Comparison of ENCODE assay signal across 10 mouse cellular contexts in the genomic region with DNA sequence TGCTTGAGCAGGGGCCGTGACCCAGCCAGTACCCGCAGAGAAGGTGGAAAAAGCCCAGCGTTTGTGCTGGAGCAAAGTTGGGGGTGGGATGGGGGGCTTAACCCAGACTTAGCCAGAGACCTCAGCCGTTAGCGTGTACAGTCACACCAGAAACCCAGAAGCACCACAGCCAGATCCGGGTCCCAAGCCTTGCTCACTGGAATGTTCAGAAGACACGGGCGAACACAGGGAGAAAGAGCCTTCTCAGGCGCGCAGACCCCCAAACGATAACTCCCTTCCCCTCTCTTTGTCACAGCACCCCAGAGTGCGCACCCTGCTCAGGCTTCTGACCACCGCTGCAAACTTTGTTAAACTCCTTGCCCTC. TPM values are rescaled to one million over a fixed set of nuclear protein-coding genes. Genes with fewer than 3 reads are reported as not detected.
DNase-seq lines count a peak whose midpoint lies in the region; ATAC-seq and TF ChIP-seq lines count a peak whose summit lies in the region.
"Had no signal": no experiment of that assay in that cellular context is flagged by ENCODE, and none has a peak within 500 bp of the region (broad histone marks: within the 10 kb centered on the region; RNA-seq: fewer than 3 reads in every experiment).

No protein-coding gene starts in this region.

- peak; percentile 0 for TF ChIP-seq POLR2A in kidney, adult 2 months (IDR thresholded peaks at IDR 0.05; ENCODE audit: low read depth, low read length)

- H3K4me2 ChIP-seq in embryonic facial prominence, embryonic 11.5 days (ENCODE audit: low read depth, low read length) = 0 out of 2 replicates have a peak overlapping the region, but pooled peaks have one; percentile 17
- H3K4me2 ChIP-seq in intestine, embryonic 16.5 days (ENCODE audit: low read depth, low read length) = peak overlapping the region; percentile 62
- peak overlapping the region; percentile 4 for H3K4me2 ChIP-seq in neural tube, embryonic 11.5 days (ENCODE audit: low read depth)

- TF ChIP-seq CTCF in kidney, adult 2 months (conservative IDR thresholded peaks at IDR 0.05; ENCODE audit: insufficient read depth, insufficient read length, low read depth, low read length) = no peak

- no peak for DNase-seq in kidney, adult 2 months
- DNase-seq in kidney, adult 9 months = no peak
- no peak for DNase-seq in embryonic facial prominence, embryonic 11.5 days (ENCODE audit: low spot score)
- DNase-seq in neural tube, embryonic 11.5 days (ENCODE audit: low spot score) = peak; percentile 49
- no peak for DNase-seq in urinary bladder, postnatal 4 days (ENCODE audit: low spot score in 2 of 2)
- no peak for DNase-seq in spleen, adult 12 weeks (ENCODE audit: low spot score)
- DNase-seq: thymus, adult 2 months had no signal

- H3K36me3 ChIP-seq in kidney, adult 2 months (ENCODE audit: control insufficient read depth, insufficient read depth, low read length) = no peaks in the 10 kb centered on the region
- H3K36me3 ChIP-seq in embryonic facial prominence, embryonic 11.5 days (replicated peaks; ENCODE audit: control insufficient read depth, insufficient read depth, low read depth, low read length) = no peaks in the 10 kb centered on the region
- no peaks in the 10 kb centered on the region for H3K36me3 ChIP-seq in intestine, embryonic 16.5 days (ENCODE audit: control insufficient read depth, insufficient read depth, low read length)
- no peaks in the 10 kb centered on the region for H3K36me3 ChIP-seq in neural tube, embryonic 11.5 days (ENCODE audit: control insufficient read depth, insufficient read depth, low read length)

- H3K4me3 ChIP-seq in kidney, adult 2 months (ENCODE audit: insufficient read depth, low read depth, low read length) = peak overlapping the region; percentile 62
- no peak overlapping the region; the same call in 1 of the 2 replicates for H3K4me3 ChIP-seq in embryonic facial prominence, embryonic 11.5 days (ENCODE audit: low read depth, low read length)
- peak overlapping the region; percentile 40 for H3K4me3 ChIP-seq in intestine, embryonic 16.5 days (ENCODE audit: low read length)
- H3K4me3 ChIP-seq in neural tube, embryonic 11.5 days (ENCODE audit: low read depth, low read length) = peak overlapping the region; percentile 7; the same call in 1 of the 2 replicates

- WGBS in kidney, adult 2 months = under 1% methylated on average over 13 of the region's 13 CpGs
- 2% methylated on average over 13 of the region's 13 CpGs for WGBS in embryonic facial prominence, embryonic 11.5 days
- WGBS in intestine, embryonic 16.5 days = 1% methylated on average over 13 of the region's 13 CpGs
- under 1% methylated on average over 13 of the region's 13 CpGs for WGBS in neural tube, embryonic 11.5 days

- H3K9ac ChIP-seq in embryonic facial prominence, embryonic 11.5 days (replicated peaks; ENCODE audit: low read length) = no peak overlapping the region
- 0 out of 2 replicates have a peak overlapping the region, but pooled peaks have one; percentile 25 for H3K9ac ChIP-seq in intestine, embryonic 16.5 days (ENCODE audit: low read depth, low read length)
- H3K9ac ChIP-seq in neural tube, embryonic 11.5 days (ENCODE audit: low read length) = no peak overlapping the region

- no peak for ATAC-seq in embryonic facial prominence, embryonic 11.5 days (replicated peaks; ENCODE audit: insufficient number of reproducible peaks, low FRiP score, low TSS enrichment, low read depth)
- 0 out of 2 replicates have a peak, but pooled peaks have one; percentile 5 for ATAC-seq in intestine, embryonic 16.5 days
- ATAC-seq in neural tube, embryonic 11.5 days (ENCODE audit: insufficient read depth, low FRiP score, low TSS enrichment) = no peak
- ATAC-seq in inflammation-experienced regulatory T-cells, adult 6 months = no peak

- peak overlapping the region; percentile 95 for H3K27ac ChIP-seq in kidney, adult 2 months (ENCODE audit: insufficient read depth, low read depth, low read length)
- no peak overlapping the region for H3K27ac ChIP-seq in embryonic facial prominence, embryonic 11.5 days (replicated peaks; ENCODE audit: low read depth, low read length)
- no peak overlapping the region for H3K27ac ChIP-seq in intestine, embryonic 16.5 days (ENCODE audit: low read length)
- H3K27ac ChIP-seq in neural tube, embryonic 11.5 days (ENCODE audit: low read depth, low read length) = peak overlapping the region; percentile 41; the same call in 1 of the 2 replicates

- no peaks in the 10 kb centered on the region; the same call in 1 of the 2 replicates for H3K9me3 ChIP-seq in embryonic facial prominence, embryonic 11.5 days (replicated peaks; ENCODE audit: control insufficient read depth, low read length)
- H3K9me3 ChIP-seq in intestine, embryonic 16.5 days (ENCODE audit: control insufficient read depth, low read length) = no peaks in the 10 kb centered on the region
- no peaks in the 10 kb centered on the region for H3K9me3 ChIP-seq in neural tube, embryonic 11.5 days (ENCODE audit: control insufficient read depth, low read length)

- no peaks in the 10 kb centered on the region for H3K27me3 ChIP-seq in kidney, adult 2 months (replicated peaks; ENCODE audit: control insufficient read depth, insufficient read depth, low read length)
- peaks cover 80% of the 10 kb centered on the region for H3K27me3 ChIP-seq in embryonic facial prominence, embryonic 11.5 days (ENCODE audit: control insufficient read depth, insufficient read depth, low read length)
- H3K27me3 ChIP-seq in intestine, embryonic 16.5 days (replicated peaks; ENCODE audit: control insufficient read depth, insufficient read depth, low read length) = peaks cover 85% of the 10 kb centered on the region
- peaks cover 93% of the 10 kb centered on the region for H3K27me3 ChIP-seq in neural tube, embryonic 11.5 days (ENCODE audit: control insufficient read depth, insufficient read depth, low read length)

- H3K4me1 ChIP-seq in kidney, adult 2 months (ENCODE audit: control insufficient read depth, insufficient read depth, low read length) = peaks cover 13% of the 10 kb centered on the region; the same call in 1 of the 2 replicates
- H3K4me1 ChIP-seq in embryonic facial prominence, embryonic 11.5 days (ENCODE audit: control insufficient read depth, insufficient read depth, low read length) = no peaks in the 10 kb centered on the region; the same call in 1 of the 2 replicates
- peaks cover 10% of the 10 kb centered on the region for H3K4me1 ChIP-seq in intestine, embryonic 16.5 days (ENCODE audit: control insufficient read depth, insufficient read depth, low read length)
- no peaks in the 10 kb centered on the region for H3K4me1 ChIP-seq in neural tube, embryonic 11.5 days (ENCODE audit: control insufficient read depth, insufficient read depth, low read length)

RNA-seq across cellular contexts. Expression of a gene that starts 14.1 kb away (rescaled TPM):
- polyA plus RNA-seq in kidney, adult 2 months (2012; rRNA removed) = 25.8 and 29.7 TPM in 2 replicates
- 0.90 and 1.1 TPM in 2 replicates for polyA plus RNA-seq in embryonic facial prominence, embryonic 11.5 days (2014; fragmentation: Nextera tagmentation; extraction: Ambion mirVana)
- polyA plus RNA-seq in intestine, embryonic 16.5 days (2015; fragmentation: Nextera tagmentation; extraction: Ambion mirVana) = not detected in 2 replicates
- polyA plus RNA-seq in neural tube, embryonic 11.5 days (2014; fragmentation: Nextera tagmentation; extraction: Ambion mirVana) = 7.4 and 8.0 TPM in 2 replicates
- polyA plus RNA-seq in inflammation-experienced regulatory T-cells, adult 6 months (2017; shearing (Covaris generic)) = not detected
- polyA plus RNA-seq: large intestine, adult 2 months had no signal

Comparison
In these comparisons a context has a peak if more than half of its experiments do, and no peak if none do; other contexts are left out.
1. H3K27ac ChIP-seq: peak in kidney, adult 2 months (single experiment) and neural tube, embryonic 11.5 days (single experiment); none in embryonic facial prominence, embryonic 11.5 days (single experiment) and intestine, embryonic 16.5 days (single experiment).
2. H3K4me2 ChIP-seq: peak in every context shown above with its lines; median percentile 62 in intestine, embryonic 16.5 days; 17 in embryonic facial prominence, embryonic 11.5 days; 4 in neural tube, embryonic 11.5 days.